Mouse (Mus musculus): Measurements from ENCODE around the gene Rft1. TPM values are rescaled to one million over a fixed set of nuclear protein-coding genes. Genes with fewer than 3 reads are reported as not detected.

Gene Rft1
- polyA plus RNA-seq, 1 experiment from 2014 or later, result 7.0 TPM

DNA sequence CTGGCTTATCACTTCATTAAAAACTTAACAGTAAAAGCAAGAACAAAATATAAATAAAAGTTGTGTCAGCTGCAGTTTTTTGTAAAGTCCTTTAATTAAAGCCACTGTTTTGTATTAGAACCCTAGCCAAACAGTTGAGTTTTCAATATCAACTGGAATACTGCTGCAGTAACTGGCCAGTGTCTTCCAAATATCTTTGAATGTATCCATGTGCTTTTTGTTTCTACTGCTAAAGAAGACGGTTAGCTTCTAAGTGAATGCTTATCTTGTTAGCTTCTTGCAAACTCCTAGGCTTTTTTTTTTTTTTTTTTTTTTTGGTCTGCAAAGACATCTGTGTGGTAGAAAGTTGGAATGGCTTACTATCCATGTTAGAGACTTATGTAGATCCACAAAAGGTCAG lies 65.4 kb downstream of the Rft1 start:
- Histone ChIP-seq H3K4me2 (ENCODE audit: low read depth, low read length) (no peak overlapping the region), H3K4me3 (ENCODE audit: low read depth, low read length) (no peak overlapping the region), H3K9me3 (ENCODE audit: low read length) (no peaks in the 10 kb centered on the region), H3K4me1 (ENCODE audit: insufficient read depth) (peaks cover 15% of the 10 kb centered on the region), H3K27me3 (ENCODE audit: insufficient read depth, low read length) (peaks cover 4% of the 10 kb centered on the region; the same call in 1 of the 2 replicates), H3K36me3 (replicated peaks; ENCODE audit: insufficient read depth, low read length) (no peaks in the 10 kb centered on the region), H3K9ac (replicated peaks) (no peak overlapping the region), H3K27ac (ENCODE audit: low read depth) (no peak overlapping the region)
- WGBS (ENCODE audit: insufficient replicate concordance), result 38% methylated on average over 1 of the region's 1 CpGs
- DNase-seq (no peak), ATAC-seq (no peak)
- no peak for TF ChIP-seq CTCF (IDR thresholded peaks at IDR 0.05; ENCODE audit: low read depth)
- no peak for TF ChIP-seq EP300 (IDR thresholded peaks at IDR 0.05; ENCODE audit: low read depth)

DNA sequence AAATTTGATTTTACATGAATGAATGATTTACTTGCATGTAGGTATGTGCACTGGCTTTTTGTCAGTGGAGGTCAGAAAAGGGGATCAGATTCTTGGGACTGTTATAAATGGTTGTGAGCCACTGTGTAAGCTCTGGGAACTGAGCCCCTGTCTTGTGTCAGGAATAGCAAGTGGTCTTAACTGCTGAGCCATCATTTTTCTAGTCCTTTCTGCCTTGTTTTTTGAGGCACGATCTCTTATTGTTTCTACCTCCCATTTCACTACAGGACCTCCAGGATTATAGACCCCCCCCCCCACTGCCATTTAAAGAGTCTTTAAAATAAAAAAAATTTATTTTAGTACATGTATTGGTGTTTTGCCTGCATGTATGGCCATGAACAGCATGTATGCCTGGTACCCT lies 67.7 kb downstream of the Rft1 start:
- no peaks in the 10 kb centered on the region for H3K9me3 ChIP-seq (ENCODE audit: low read length)
- H3K4me1 ChIP-seq (ENCODE audit: insufficient read depth), result peaks cover 12% of the 10 kb centered on the region
- no peak overlapping the region for H3K4me2 ChIP-seq (ENCODE audit: low read depth, low read length)
- no peak overlapping the region for H3K4me3 ChIP-seq (ENCODE audit: low read depth, low read length)
- H3K9ac ChIP-seq (replicated peaks), result no peak overlapping the region
- ATAC-seq (no peak), DNase-seq (no peak)
- no peak for TF ChIP-seq EP300 (IDR thresholded peaks at IDR 0.05; ENCODE audit: low read depth)
- TF ChIP-seq CTCF (IDR thresholded peaks at IDR 0.05; ENCODE audit: low read depth), result no peak
- H3K27me3 ChIP-seq (ENCODE audit: insufficient read depth, low read length), result no peaks in the 10 kb centered on the region
- H3K27ac ChIP-seq (ENCODE audit: low read depth), result no peak overlapping the region
- WGBS (ENCODE audit: insufficient replicate concordance), result 59% methylated on average over 1 of the region's 1 CpGs
- no peaks in the 10 kb centered on the region for H3K36me3 ChIP-seq (replicated peaks; ENCODE audit: insufficient read depth, low read length)

DNA sequence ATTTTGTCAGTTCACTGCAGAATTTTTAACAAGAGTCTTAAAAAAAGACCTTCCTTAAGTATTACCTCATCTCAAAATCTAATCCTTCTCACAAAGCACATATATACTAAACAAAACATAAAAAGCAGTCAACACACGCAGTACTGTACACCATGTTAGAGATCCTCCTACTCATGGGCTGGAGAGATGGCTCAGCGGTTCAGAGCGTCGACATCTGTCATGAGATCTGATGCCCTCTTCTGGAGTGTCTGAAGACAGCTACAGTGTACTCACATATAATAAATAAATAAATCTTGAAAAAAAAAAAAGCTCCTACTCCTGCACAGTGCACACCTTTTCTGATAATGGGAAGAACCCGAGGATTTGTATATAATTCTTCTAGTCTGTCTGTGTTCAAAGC lies 68.2 kb downstream of the Rft1 start:
- no peak for DNase-seq
- no peak for ATAC-seq
- no peaks in the 10 kb centered on the region for H3K36me3 ChIP-seq (replicated peaks; ENCODE audit: insufficient read depth, low read length)
- H3K9ac ChIP-seq (replicated peaks), result no peak overlapping the region
- H3K4me2 ChIP-seq (ENCODE audit: low read depth, low read length), result no peak overlapping the region
- H3K9me3 ChIP-seq (ENCODE audit: low read length), result no peaks in the 10 kb centered on the region
- 65% methylated on average over 5 of the region's 5 CpGs for whole genome bisulfite sequencing (ENCODE audit: insufficient replicate concordance)
- H3K4me3 ChIP-seq (ENCODE audit: low read depth, low read length), result no peak overlapping the region
- peaks cover 12% of the 10 kb centered on the region for H3K4me1 ChIP-seq (ENCODE audit: insufficient read depth)
- H3K27ac ChIP-seq (ENCODE audit: low read depth), result no peak overlapping the region
- no peaks in the 10 kb centered on the region for H3K27me3 ChIP-seq (ENCODE audit: insufficient read depth, low read length)
- no peak for TF ChIP-seq CTCF (IDR thresholded peaks at IDR 0.05; ENCODE audit: low read depth)
- no peak for TF ChIP-seq EP300 (IDR thresholded peaks at IDR 0.05; ENCODE audit: low read depth)

DNA sequence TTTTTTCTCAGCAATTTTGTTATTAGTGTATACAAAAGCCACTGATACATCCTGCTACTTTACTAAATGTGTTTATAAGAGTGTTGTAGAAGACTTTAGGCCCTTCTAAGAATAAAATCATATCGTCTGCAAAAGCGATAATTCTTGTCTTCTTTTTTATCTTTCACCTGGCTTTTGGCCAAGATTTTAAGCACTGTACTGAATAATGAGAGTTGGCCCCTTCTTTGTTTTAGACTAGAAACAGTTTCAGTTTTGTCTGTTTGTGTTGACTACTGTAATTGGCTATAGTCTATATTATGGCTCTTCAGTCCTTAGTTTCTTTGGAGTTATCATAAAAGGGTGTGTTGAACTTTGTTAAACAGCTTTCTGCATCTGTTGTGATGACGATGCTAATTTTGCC lies 77.7 kb downstream of the Rft1 start:
- no peaks in the 10 kb centered on the region for H3K36me3 ChIP-seq (replicated peaks; ENCODE audit: insufficient read depth, low read length)
- H3K4me1 ChIP-seq (ENCODE audit: insufficient read depth), result peaks cover 16% of the 10 kb centered on the region; the same call in 1 of the 2 replicates
- H3K27ac ChIP-seq (ENCODE audit: low read depth), result no peak overlapping the region
- DNase-seq (no peak), ATAC-seq (no peak)
- H3K9me3 ChIP-seq (ENCODE audit: low read length), result no peaks in the 10 kb centered on the region
- no peak overlapping the region for H3K4me3 ChIP-seq (ENCODE audit: low read depth, low read length)
- no peak overlapping the region for H3K4me2 ChIP-seq (ENCODE audit: low read depth, low read length)
- no peaks in the 10 kb centered on the region for H3K27me3 ChIP-seq (ENCODE audit: insufficient read depth, low read length)
- H3K9ac ChIP-seq (replicated peaks), result no peak overlapping the region
- TF ChIP-seq CTCF (IDR thresholded peaks at IDR 0.05; ENCODE audit: low read depth), result no peak
- no peak for TF ChIP-seq EP300 (IDR thresholded peaks at IDR 0.05; ENCODE audit: low read depth)
- WGBS (ENCODE audit: insufficient replicate concordance), result 67% methylated on average over 3 of the region's 3 CpGs

DNA sequence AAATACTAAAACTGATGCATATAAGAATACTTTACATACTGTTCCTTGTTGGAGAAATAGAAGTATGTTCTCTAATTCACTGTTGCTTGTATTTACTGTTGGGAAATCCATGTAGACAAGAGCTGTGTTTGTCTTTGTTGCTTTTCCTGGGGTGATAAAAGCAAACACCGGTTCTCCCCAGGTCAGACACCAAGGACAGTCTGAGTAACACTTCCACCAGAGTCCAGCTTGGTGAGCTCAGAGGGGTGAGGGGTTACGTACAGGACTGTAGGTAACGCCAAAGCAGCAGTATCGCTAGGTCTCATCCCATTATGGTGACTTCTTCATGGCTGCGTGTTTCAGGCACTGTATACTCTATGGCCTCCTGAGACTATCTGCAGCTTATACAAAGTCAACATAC lies 80.5 kb downstream of the Rft1 start:
- ATAC-seq, result peak; percentile 86
- no peaks in the 10 kb centered on the region for H3K36me3 ChIP-seq (replicated peaks; ENCODE audit: insufficient read depth, low read length)
- H3K27ac ChIP-seq (ENCODE audit: low read depth), result peak overlapping the region; percentile 59
- WGBS (ENCODE audit: insufficient replicate concordance), result 79% methylated on average over 5 of the region's 5 CpGs
- H3K4me3 ChIP-seq (ENCODE audit: low read depth, low read length), result no peak overlapping the region
- H3K4me2 ChIP-seq (ENCODE audit: low read depth, low read length), result no peak overlapping the region
- no peak for DNase-seq
- H3K27me3 ChIP-seq (ENCODE audit: insufficient read depth, low read length), result no peaks in the 10 kb centered on the region
- peaks cover 18% of the 10 kb centered on the region; the same call in 1 of the 2 replicates for H3K4me1 ChIP-seq (ENCODE audit: insufficient read depth)
- no peak for TF ChIP-seq CTCF (IDR thresholded peaks at IDR 0.05; ENCODE audit: low read depth)
- no peak overlapping the region for H3K9ac ChIP-seq (replicated peaks)
- H3K9me3 ChIP-seq (ENCODE audit: low read length), result no peaks in the 10 kb centered on the region

DNA sequence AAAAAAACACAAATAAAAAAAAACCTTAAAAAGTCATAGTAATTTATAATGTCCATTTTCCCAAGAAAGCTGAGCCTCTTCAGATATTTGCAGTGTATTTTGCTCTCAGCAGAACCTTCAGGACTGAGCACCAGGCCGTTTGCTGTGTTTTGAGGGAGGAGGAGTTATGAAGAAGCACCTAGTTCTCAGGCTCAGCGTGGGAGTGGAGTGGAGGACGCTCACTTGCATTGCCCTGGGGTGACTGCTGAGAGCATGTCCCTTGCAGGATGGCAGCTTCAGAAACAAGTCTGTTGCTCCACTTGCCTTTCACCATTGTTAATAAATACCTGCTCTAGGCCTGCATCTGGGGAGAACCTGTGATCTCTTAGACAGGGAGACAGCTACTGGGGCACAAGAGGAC lies 81.7 kb downstream of the Rft1 start:
- H3K4me3 ChIP-seq (ENCODE audit: low read depth, low read length), result no peak overlapping the region
- no peak overlapping the region for H3K9ac ChIP-seq (replicated peaks)
- H3K4me2 ChIP-seq (ENCODE audit: low read depth, low read length), result no peak overlapping the region
- H3K36me3 ChIP-seq (replicated peaks; ENCODE audit: insufficient read depth, low read length), result no peaks in the 10 kb centered on the region
- H3K4me1 ChIP-seq (ENCODE audit: insufficient read depth), result peaks cover 9% of the 10 kb centered on the region; the same call in 1 of the 2 replicates
- no peak for DNase-seq
- no peak overlapping the region for H3K27ac ChIP-seq (ENCODE audit: low read depth)
- H3K27me3 ChIP-seq (ENCODE audit: insufficient read depth, low read length), result no peaks in the 10 kb centered on the region
- 57% methylated on average over 3 of the region's 3 CpGs for WGBS (ENCODE audit: insufficient replicate concordance)
- ATAC-seq, result no peak
- H3K9me3 ChIP-seq (ENCODE audit: low read length), result no peaks in the 10 kb centered on the region
- TF ChIP-seq EP300 (IDR thresholded peaks at IDR 0.05; ENCODE audit: low read depth) (no peak), CTCF (IDR thresholded peaks at IDR 0.05; ENCODE audit: low read depth) (no peak)

DNA sequence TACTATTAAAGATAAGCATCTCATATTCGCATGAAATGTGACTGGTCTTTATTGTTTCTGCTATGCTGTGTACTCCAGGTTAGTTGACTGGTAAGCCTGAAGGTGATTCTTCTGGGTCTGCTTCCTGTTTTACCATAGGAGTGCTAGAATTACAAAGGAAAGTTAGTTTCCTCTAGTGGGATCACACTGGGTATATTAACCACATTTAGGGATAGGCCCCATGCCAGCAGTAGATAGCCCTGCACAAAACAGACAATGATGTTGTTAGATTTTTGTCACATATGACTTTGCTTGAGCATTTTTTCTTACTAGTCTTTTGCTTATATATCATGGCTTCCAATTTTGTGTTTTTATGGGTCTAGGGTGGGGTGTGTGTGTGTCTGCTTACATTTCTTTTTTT lies 82.3 kb downstream of the Rft1 start:
- peaks cover 9% of the 10 kb centered on the region; the same call in 1 of the 2 replicates for H3K4me1 ChIP-seq (ENCODE audit: insufficient read depth)
- 54% methylated on average over 1 of the region's 1 CpGs for WGBS (ENCODE audit: insufficient replicate concordance)
- H3K27ac ChIP-seq (ENCODE audit: low read depth), result no peak overlapping the region
- no peak overlapping the region for H3K4me3 ChIP-seq (ENCODE audit: low read depth, low read length)
- no peak for DNase-seq
- no peaks in the 10 kb centered on the region for H3K27me3 ChIP-seq (ENCODE audit: insufficient read depth, low read length)
- ATAC-seq, result no peak
- TF ChIP-seq EP300 (IDR thresholded peaks at IDR 0.05; ENCODE audit: low read depth), result no peak
- TF ChIP-seq CTCF (IDR thresholded peaks at IDR 0.05; ENCODE audit: low read depth), result no peak
- H3K4me2 ChIP-seq (ENCODE audit: low read depth, low read length), result no peak overlapping the region
- no peaks in the 10 kb centered on the region for H3K9me3 ChIP-seq (ENCODE audit: low read length)
- H3K36me3 ChIP-seq (replicated peaks; ENCODE audit: insufficient read depth, low read length), result no peaks in the 10 kb centered on the region
- H3K9ac ChIP-seq (replicated peaks), result no peak overlapping the region

Other genes with a start within 250 kb of the Rft1 start
- 2.9 and 3.3 TPM in 2 replicates for gene Dcp1a, start 174.8 kb upstream of the Rft1 start, polyA plus RNA-seq (2015; fragmentation: Nextera tagmentation; extraction: Ambion mirVana)
- gene Cacna1d, start 162.9 kb upstream of the Rft1 start, polyA plus RNA-seq (2015; fragmentation: Nextera tagmentation; extraction: Ambion mirVana), result 0.22 and 0.36 TPM in 2 replicates
- gene Tkt, start 106.0 kb upstream of the Rft1 start, polyA plus RNA-seq (2015; fragmentation: Nextera tagmentation; extraction: Ambion mirVana), result 96.6 and 110 TPM in 2 replicates
- gene Prkcd, start 28.1 kb upstream of the Rft1 start, polyA plus RNA-seq (2015; fragmentation: Nextera tagmentation; extraction: Ambion mirVana), result 16.7 and 17.8 TPM in 2 replicates
- 15.0 and 15.8 TPM in 2 replicates for gene Sfmbt1, start 60.5 kb downstream of the Rft1 start, polyA plus RNA-seq (2015; fragmentation: Nextera tagmentation; extraction: Ambion mirVana)
- 11.8 and 14.4 TPM in 2 replicates for gene Tmem110, start 171.2 kb downstream of the Rft1 start, polyA plus RNA-seq (2015; fragmentation: Nextera tagmentation; extraction: Ambion mirVana)
- 5.4 and 6.0 TPM in 2 replicates for gene Mustn1, start 224.8 kb downstream of the Rft1 start, polyA plus RNA-seq (2015; fragmentation: Nextera tagmentation; extraction: Ambion mirVana)
- gene Itih4, start 232.1 kb downstream of the Rft1 start, polyA plus RNA-seq (2015; fragmentation: Nextera tagmentation; extraction: Ambion mirVana), result 631 and 661 TPM in 2 replicates